Mouse (Mus musculus) kidney, embryonic 16.5 days (tissue): ENCODE measurements around the gene Vmn1r15. TPM values are rescaled to one million over a fixed set of nuclear protein-coding genes. Genes with fewer than 3 reads are reported as not detected.

Experiments
- ATAC-seq: fragments of 200-750 bp; cut with Nextera tagmentation; 2 replicates; pipeline ENCODE4 v1.8.0; 2017; ENCODE audit warnings: moderate TSS enrichment; ENCODE audit not compliant: low FRiP score, low TSS enrichment
- H3K27ac ChIP-seq: fragments of 300-500 bp; sonication (generic); 2 replicates; pipeline ENCODE4 v1.5.1; 2014; ENCODE audit warnings: low read length
- H3K27me3 ChIP-seq: fragments of 300-500 bp; sonication (generic); 2 replicates; pipeline ENCODE4 v1.6.1; 2014; ENCODE audit warnings: low read length, control low read depth, mixed read lengths; ENCODE audit not compliant: insufficient read depth
- H3K36me3 ChIP-seq: fragments of 300-500 bp; sonication (generic); 2 replicates; pipeline ENCODE4 v1.6.1; 2014; ENCODE audit warnings: low read length, control low read depth, mixed read lengths; ENCODE audit not compliant: insufficient read depth
- H3K4me1 ChIP-seq: fragments of 300-500 bp; sonication (generic); 2 replicates; pipeline ENCODE4 v1.6.1; 2014; ENCODE audit warnings: low read length, control low read depth, mixed read lengths; ENCODE audit not compliant: insufficient read depth
- H3K4me2 ChIP-seq: fragments of 300-500 bp; sonication (generic); replicated peaks from 2 replicates; pipeline ENCODE4 v1.6.1; 2014; ENCODE audit warnings: low read depth, low read length
- H3K4me3 ChIP-seq: fragments of 300-500 bp; sonication (generic); 2 replicates; pipeline ENCODE4 v1.5.1; 2014; ENCODE audit warnings: mild to moderate bottlenecking, low read length
- H3K9ac ChIP-seq: fragments of 300-500 bp; sonication (generic); replicated peaks from 2 replicates; pipeline ENCODE4 v1.6.1; 2014; ENCODE audit warnings: low read length
- H3K9me3 ChIP-seq: fragments of 300-500 bp; sonication (generic); 2 replicates; pipeline ENCODE4 v1.6.1; 2016; ENCODE audit warnings: low read length, control low read depth
- WGBS: fragments of 180-500 bp; shearing (Covaris S2); extraction: QIAGEN DNeasy Blood & Tissue Kit; methylation state at CpG from one replicate; pipeline ENCODE4 v1.1.7; 2014; 5-methylcytosine and 5-hydroxymethylcytosine counted together
- polyA plus RNA-seq: library from polyadenylated mRNA; unstranded; fragments of >200 nt; fragmentation: Nextera tagmentation; extraction: Ambion mirVana; gene quantifications from 2 replicates; pipeline ENCODE4 v1.2.1, GENCODE M21; 2015

Vmn1r15 gene
- polyA plus RNA-seq = not detected in 2 replicates

DNA sequence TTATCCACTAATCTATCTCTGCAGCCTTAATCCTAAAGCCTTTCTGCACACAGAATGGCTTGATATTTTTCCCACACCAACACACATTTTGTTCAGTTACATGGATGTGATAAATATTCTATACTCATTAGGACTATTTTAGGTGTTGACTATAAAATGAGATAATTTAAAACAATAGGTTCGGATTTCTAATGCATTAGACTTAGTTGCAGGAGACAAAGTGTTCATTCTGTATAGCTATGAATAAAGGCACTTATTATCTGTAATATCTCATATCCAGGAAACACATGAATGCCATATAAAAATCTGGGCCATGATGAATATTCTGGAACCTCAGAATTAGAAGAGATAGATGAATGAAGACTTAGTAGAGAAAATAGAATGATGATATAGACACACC is at the start of gene Vmn1r15:
Gene Vmn1r15, plus strand, starts transcription at position 301 of the 400 bp plus-strand sequence.
- 76% methylated on average over 1 of the region's 1 CpGs for WGBS
- Histone ChIP-seq H3K27ac (no peak within 1 kb of the TSS), H3K4me3 (no peak within 1 kb of the TSS), H3K9me3 (no peaks in the 10 kb centered on the region), H3K36me3 (no peaks in the 10 kb centered on the region), H3K27me3 (no peaks in the 10 kb centered on the region), H3K4me1 (no peaks in the 10 kb centered on the region), H3K4me2 (no peak within 1 kb of the TSS), H3K9ac (no peak within 1 kb of the TSS)
- ATAC-seq = no peak

DNA sequence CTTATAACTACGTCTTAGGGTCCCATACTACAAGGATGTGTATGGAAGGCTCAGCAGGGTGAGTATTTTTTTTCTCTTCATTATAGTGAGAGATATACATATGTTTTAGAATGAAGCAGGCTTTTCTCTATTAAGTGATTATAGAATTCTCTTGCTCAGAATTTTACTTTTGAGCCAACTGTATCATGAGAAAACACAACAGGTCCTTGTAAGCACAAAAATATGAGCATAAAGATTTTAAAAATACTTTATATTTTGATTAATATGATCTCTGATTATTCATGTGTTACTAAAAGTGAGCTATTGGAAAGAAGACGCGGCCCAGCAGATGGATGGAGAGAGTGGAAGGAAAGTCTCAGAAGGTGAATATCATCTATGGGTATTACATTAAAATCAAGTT is 26.4 kb upstream of the Vmn1r15 start, which contains the start of gene Vmn1r14:
Gene Vmn1r14, plus strand, starts transcription at position 301 of the 400 bp plus-strand sequence.
- Histone ChIP-seq H3K36me3 (no peaks in the 10 kb centered on the region), H3K4me3 (no peak within 1 kb of the TSS), H3K9ac (no peak within 1 kb of the TSS), H3K4me2 (no peak within 1 kb of the TSS), H3K27ac (no peak within 1 kb of the TSS), H3K9me3 (no peaks in the 10 kb centered on the region), H3K27me3 (no peaks in the 10 kb centered on the region), H3K4me1 (no peaks in the 10 kb centered on the region)
- WGBS = 92% methylated on average over 3 of the region's 3 CpGs
- no peak for ATAC-seq

DNA sequence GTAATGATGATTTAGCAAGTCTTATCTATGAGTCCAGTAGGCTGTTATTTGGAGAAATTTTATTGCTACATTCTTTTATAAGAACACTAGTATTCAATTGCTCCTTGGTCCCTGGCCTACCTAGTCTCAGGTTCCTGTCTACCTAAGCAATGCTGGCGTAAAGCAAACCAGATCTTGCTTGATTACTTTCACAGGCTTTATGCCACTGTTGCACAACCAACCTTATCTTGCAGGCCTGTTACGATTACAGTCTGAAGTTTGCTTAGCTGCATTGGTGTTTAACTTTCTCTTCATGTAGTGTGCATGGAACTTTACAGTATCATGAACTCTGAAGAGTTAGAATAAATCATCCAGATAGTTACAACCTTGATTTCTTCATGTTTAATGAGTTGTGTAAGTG is 3.2 kb downstream of the Vmn1r15 start:
- Histone ChIP-seq H3K4me3 (no peak overlapping the region), H3K4me2 (no peak overlapping the region), H3K9ac (no peak overlapping the region), H3K27ac (no peak overlapping the region), H3K36me3 (no peaks in the 10 kb centered on the region), H3K9me3 (no peaks in the 10 kb centered on the region), H3K4me1 (no peaks in the 10 kb centered on the region), H3K27me3 (no peaks in the 10 kb centered on the region)
- no peak for ATAC-seq
- 82% methylated on average over 2 of the region's 2 CpGs for WGBS

DNA sequence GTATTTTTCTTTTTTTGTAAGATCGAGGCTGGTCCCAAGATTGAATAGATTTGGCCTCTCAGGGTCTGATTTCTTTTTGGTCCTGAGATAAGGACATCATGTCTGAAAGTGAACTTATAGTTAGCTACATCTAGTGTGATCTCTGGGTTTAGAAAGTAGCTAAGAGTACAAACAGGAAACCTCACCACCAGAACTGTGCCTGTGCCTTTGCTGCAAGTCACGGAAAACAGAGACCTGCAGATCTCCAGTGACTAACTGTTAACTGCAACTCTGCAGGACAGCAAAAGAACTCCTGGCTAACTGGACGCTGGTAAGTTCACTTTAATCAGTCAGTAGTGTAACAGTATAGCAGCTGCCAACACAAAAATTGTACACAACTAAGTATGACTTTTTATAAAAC is 14.1 kb downstream of the Vmn1r15 start:
- no peaks in the 10 kb centered on the region for H3K27me3 ChIP-seq
- H3K4me3 ChIP-seq = no peak overlapping the region
- H3K4me2 ChIP-seq = no peak overlapping the region
- H3K9me3 ChIP-seq = no peaks in the 10 kb centered on the region
- no peaks in the 10 kb centered on the region for H3K4me1 ChIP-seq
- H3K9ac ChIP-seq = no peak overlapping the region
- H3K36me3 ChIP-seq = no peaks in the 10 kb centered on the region
- ATAC-seq = no peak
- WGBS = 75% methylated on average over 3 of the region's 3 CpGs
- H3K27ac ChIP-seq = no peak overlapping the region

DNA sequence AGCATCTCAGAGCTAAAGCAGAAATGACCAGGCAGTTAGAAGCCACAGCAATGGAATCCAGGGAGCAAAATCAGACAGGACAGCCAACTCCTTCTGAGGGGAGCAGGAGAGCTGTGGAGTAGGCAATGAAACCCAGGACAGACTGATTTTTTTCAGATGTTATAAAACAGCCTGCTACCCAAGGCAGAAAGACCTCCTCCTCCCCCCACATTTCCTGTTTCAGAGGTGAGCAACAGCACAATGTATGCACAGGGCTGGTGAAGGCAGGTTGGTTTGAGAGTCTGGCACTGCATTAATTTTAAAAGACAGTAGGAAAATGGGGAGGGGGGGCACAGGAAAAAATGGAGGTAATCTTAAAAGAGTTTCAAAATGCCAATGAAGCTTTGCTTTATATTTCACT is 14.8 kb downstream of the Vmn1r15 start:
- ATAC-seq = no peak
- Histone ChIP-seq H3K4me3 (no peak overlapping the region), H3K27me3 (no peaks in the 10 kb centered on the region), H3K4me2 (no peak overlapping the region), H3K4me1 (no peaks in the 10 kb centered on the region), H3K9ac (no peak overlapping the region), H3K9me3 (no peaks in the 10 kb centered on the region), H3K36me3 (no peaks in the 10 kb centered on the region), H3K27ac (no peak overlapping the region)

DNA sequence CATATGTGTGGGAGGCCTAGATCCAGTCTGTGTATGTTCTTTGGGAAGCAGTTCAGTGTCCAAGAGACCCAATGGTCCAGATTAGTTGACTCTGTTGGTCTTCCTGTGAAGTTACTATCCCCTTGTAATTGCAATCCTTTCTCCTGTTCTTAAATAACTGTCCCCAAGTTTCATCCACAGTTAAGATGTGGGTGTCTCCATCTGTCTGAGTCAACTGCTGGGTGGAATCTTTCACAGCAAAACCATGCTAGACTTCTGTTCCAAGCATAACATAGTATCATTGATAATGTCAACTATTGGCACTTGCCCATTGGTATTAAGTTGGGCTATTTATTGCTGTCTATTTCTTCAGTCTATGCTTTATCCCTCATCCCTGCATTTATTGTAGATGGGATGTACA is 21.2 kb downstream of the Vmn1r15 start:
- no peak overlapping the region for H3K4me2 ChIP-seq
- no peak for ATAC-seq
- no peak overlapping the region for H3K27ac ChIP-seq
- H3K9me3 ChIP-seq = no peaks in the 10 kb centered on the region
- H3K4me3 ChIP-seq = no peak overlapping the region
- H3K9ac ChIP-seq = no peak overlapping the region
- H3K27me3 ChIP-seq = no peaks in the 10 kb centered on the region
- H3K4me1 ChIP-seq = no peaks in the 10 kb centered on the region
- no peaks in the 10 kb centered on the region for H3K36me3 ChIP-seq

Other genes with a start within 250 kb of the Vmn1r15 start
- not detected in 2 replicates for gene Vmn1r7, start 232.6 kb upstream of the Vmn1r15 start, polyA plus RNA-seq
- not detected in 2 replicates for gene Vmn1r8, start 225.7 kb upstream of the Vmn1r15 start, polyA plus RNA-seq
- not detected in 2 replicates for gene Vmn1r9, start 191.2 kb upstream of the Vmn1r15 start, polyA plus RNA-seq
- gene Vmn1r10, start 148.5 kb upstream of the Vmn1r15 start, polyA plus RNA-seq = not detected in 2 replicates
- gene Vmn1r11, start 124.5 kb upstream of the Vmn1r15 start, polyA plus RNA-seq = not detected in 2 replicates
- not detected in 2 replicates for gene Vmn1r12, start 101.0 kb upstream of the Vmn1r15 start, polyA plus RNA-seq
- gene Vmn1r13, start 54.7 kb upstream of the Vmn1r15 start, polyA plus RNA-seq = not detected in 2 replicates
- gene Vmn1r14, start 26.3 kb upstream of the Vmn1r15 start, polyA plus RNA-seq = not detected in 2 replicates
- not detected in 2 replicates for gene Vmn1r16, start 71.5 kb downstream of the Vmn1r15 start, polyA plus RNA-seq
- gene Vmn1r17, start 105.8 kb downstream of the Vmn1r15 start, polyA plus RNA-seq = not detected in 2 replicates
- not detected in 2 replicates for gene Vmn1r18, start 137.8 kb downstream of the Vmn1r15 start, polyA plus RNA-seq
- not detected in 2 replicates for gene Vmn1r19, start 145.8 kb downstream of the Vmn1r15 start, polyA plus RNA-seq
- gene Vmn1r20, start 171.0 kb downstream of the Vmn1r15 start, polyA plus RNA-seq = not detected in 2 replicates